Mouse (Mus musculus) cortical plate, adult 2 months (tissue): Measurements from ENCODE around the gene Ugt1a5. TPM values are rescaled to one million over a fixed set of nuclear protein-coding genes. Genes with fewer than 3 reads are reported as not detected.

Experiments
- H3K27ac ChIP-seq: fragments of 200-500 bp; 2 replicates; pipeline ENCODE4 v1.5.1; 2012; ENCODE audit warnings: low read length, control low read depth, inconsistent platforms; ENCODE audit not compliant: insufficient read depth
- H3K4me1 ChIP-seq: fragments of 200-500 bp; 2 replicates; pipeline ENCODE4 v1.6.1; 2011; ENCODE audit warnings: low read length; ENCODE audit not compliant: control insufficient read depth, insufficient read depth
- H3K4me3 ChIP-seq: fragments of 200-500 bp; 2 replicates; pipeline ENCODE4 v1.5.1; 2011; ENCODE audit warnings: mild to moderate bottlenecking, low read length, control low read depth; ENCODE audit not compliant: insufficient read depth
- CTCF ChIP-seq: fragments of 200-500 bp; IDR thresholded peaks from 2 replicates; pipeline ENCODE4 v1.5.1; 2011; ENCODE audit warnings: mild to moderate bottlenecking, control low read depth, low read length; ENCODE audit not compliant: insufficient read depth; ENCODE audit errors: extremely low read depth
- POLR2A ChIP-seq: fragments of 200-500 bp; IDR thresholded peaks from 2 replicates; pipeline ENCODE4 v1.6.1; 2011; ENCODE audit warnings: mild to moderate bottlenecking, low read length, control low read depth; ENCODE audit not compliant: insufficient read depth; ENCODE audit errors: extremely low read depth
- polyA plus RNA-seq: library from polyadenylated mRNA; depleted of rRNA; stranded (reverse); fragments of >200 nt; gene quantifications from 2 replicates; pipeline ENCODE4 v1.2.3, GENCODE M21; 2012

The Ugt1a5 gene
- polyA plus RNA-seq, 1 experiment = not detected

GRCm38 (mm10) chr1:88240072-88240471, 74.3 kb downstream of the Ugt1a5 start:
- Histone ChIP-seq H3K27ac (no peak overlapping the region), H3K4me3 (no peak overlapping the region), H3K4me1 (no peaks in the 10 kb centered on the region)
- no peak for TF ChIP-seq CTCF
- no peak for TF ChIP-seq POLR2A

- H3K4me3 ChIP-seq = no peak overlapping the region
- no peaks in the 10 kb centered on the region for H3K4me1 ChIP-seq
- no peak overlapping the region for H3K27ac ChIP-seq
- no peak for TF ChIP-seq POLR2A
- no peak for TF ChIP-seq CTCF
Observed at GRCm38 (mm10) chr1:88240579-88240978, 74.8 kb downstream of the Ugt1a5 start.

GRCm38 (mm10) chr1:88243861-88244260, 78.0 kb downstream of the Ugt1a5 start:
- Histone ChIP-seq H3K27ac (no peak overlapping the region), H3K4me3 (no peak overlapping the region), H3K4me1 (no peaks in the 10 kb centered on the region)
- TF ChIP-seq CTCF = no peak
- TF ChIP-seq POLR2A = no peak

- TF ChIP-seq POLR2A = no peak
- TF ChIP-seq CTCF = no peak
- H3K4me1 ChIP-seq = no peaks in the 10 kb centered on the region
- H3K27ac ChIP-seq = no peak overlapping the region
- H3K4me3 ChIP-seq = no peak overlapping the region
Observed at GRCm38 (mm10) chr1:88245881-88246280, 80.1 kb downstream of the Ugt1a5 start.

- no peaks in the 10 kb centered on the region for H3K4me1 ChIP-seq
- TF ChIP-seq CTCF (no peak), POLR2A (no peak)
Observed at GRCm38 (mm10) chr1:88246386-88246785, 80.6 kb downstream of the Ugt1a5 start.

GRCm38 (mm10) chr1:88247660-88248059, 81.8 kb downstream of the Ugt1a5 start:
- H3K4me3 ChIP-seq = no peak overlapping the region

More at GRCm38 (mm10) chr1:88246386-88246785, 80.6 kb downstream of the Ugt1a5 start:
- Histone ChIP-seq H3K27ac (no peak overlapping the region), H3K4me3 (no peak overlapping the region)

GRCm38 (mm10) chr1:88248658-88249057, 82.8 kb downstream of the Ugt1a5 start:
- H3K4me1 ChIP-seq = no peaks in the 10 kb centered on the region
- TF ChIP-seq POLR2A (no peak), CTCF (no peak)
- H3K4me3 ChIP-seq = no peak overlapping the region
- H3K27ac ChIP-seq = no peak overlapping the region

More at GRCm38 (mm10) chr1:88247660-88248059, 81.8 kb downstream of the Ugt1a5 start:
- no peak overlapping the region for H3K27ac ChIP-seq
- no peaks in the 10 kb centered on the region for H3K4me1 ChIP-seq
- TF ChIP-seq POLR2A (no peak), CTCF (no peak)

- TF ChIP-seq POLR2A (no peak), CTCF (no peak)
- H3K27ac ChIP-seq = no peak overlapping the region
Observed at GRCm38 (mm10) chr1:88249596-88249995, 83.8 kb downstream of the Ugt1a5 start.

GRCm38 (mm10) chr1:88250023-88250422, 84.2 kb downstream of the Ugt1a5 start:
- no peak for TF ChIP-seq POLR2A
- no peak for TF ChIP-seq CTCF
- Histone ChIP-seq H3K4me1 (no peaks in the 10 kb centered on the region), H3K27ac (no peak overlapping the region), H3K4me3 (no peak overlapping the region)

More at GRCm38 (mm10) chr1:88249596-88249995, 83.8 kb downstream of the Ugt1a5 start:
- H3K4me3 ChIP-seq = no peak overlapping the region
- no peaks in the 10 kb centered on the region for H3K4me1 ChIP-seq

GRCm38 (mm10) chr1:88253106-88253505, 87.3 kb downstream of the Ugt1a5 start:
- no peak for TF ChIP-seq CTCF
- TF ChIP-seq POLR2A = no peak
- no peak overlapping the region for H3K27ac ChIP-seq
- no peak overlapping the region for H3K4me3 ChIP-seq
- no peaks in the 10 kb centered on the region for H3K4me1 ChIP-seq
